Mouse (Mus musculus) heart, postnatal 0 days (tissue): ENCODE measurements around the gene Pcsk6. TPM values are rescaled to one million over a fixed set of nuclear protein-coding genes. Genes with fewer than 3 reads are reported as not detected.

Experiments used
- ATAC-seq: fragments of 200-750 bp; cut with Nextera tagmentation; 2 replicates; pipeline ENCODE4 v1.8.0; 2017; ENCODE audit warnings: low read depth, moderate number of reproducible peaks, moderate library complexity; ENCODE audit not compliant: insufficient read depth
- DNase-seq: peaks from one replicate; pipeline ENCODE4 v3.0.0-alpha.2; 2016; ENCODE audit warnings: low spot score
- H3K27ac ChIP-seq: fragments of 300-500 bp; sonication (generic); 2 replicates; pipeline ENCODE4 v1.5.1; 2014; ENCODE audit warnings: low read depth, mild to moderate bottlenecking
- H3K27me3 ChIP-seq: fragments of 300-500 bp; sonication (generic); 2 replicates; pipeline ENCODE4 v1.6.1; 2014; ENCODE audit warnings: low read length, mixed read lengths; ENCODE audit not compliant: control insufficient read depth, insufficient read depth
- H3K36me3 ChIP-seq: fragments of 300-500 bp; sonication (generic); replicated peaks from 2 replicates; pipeline ENCODE4 v1.6.1; 2014; ENCODE audit warnings: low read length, mixed read lengths; ENCODE audit not compliant: control insufficient read depth, insufficient read depth
- H3K4me1 ChIP-seq: fragments of 300-500 bp; sonication (generic); 2 replicates; pipeline ENCODE4 v1.6.1; 2014; ENCODE audit warnings: antibody characterized with exemption; ENCODE audit not compliant: control insufficient read depth, insufficient read depth
- H3K4me2 ChIP-seq: fragments of 300-500 bp; sonication (generic); 2 replicates; pipeline ENCODE4 v1.6.1; 2014; ENCODE audit warnings: low read depth, mild to moderate bottlenecking, low read length, moderate library complexity
- H3K4me3 ChIP-seq: fragments of 300-500 bp; sonication (generic); 2 replicates; pipeline ENCODE4 v1.5.1; 2014; ENCODE audit warnings: low read depth, low read length
- H3K9ac ChIP-seq: fragments of 300-500 bp; sonication (generic); replicated peaks from 2 replicates; pipeline ENCODE4 v1.6.1; 2014; ENCODE audit warnings: low read depth, low read length, mixed read lengths
- H3K9me3 ChIP-seq: fragments of 300-500 bp; sonication (generic); replicated peaks from 2 replicates; pipeline ENCODE4 v1.6.1; 2016; ENCODE audit warnings: low read length; ENCODE audit not compliant: control insufficient read depth
- CTCF ChIP-seq: IDR thresholded peaks from 2 replicates; pipeline ENCODE4 v1.5.1; 2016; ENCODE audit warnings: antibody characterized with exemption, control low read depth, low read depth
- EP300 ChIP-seq: IDR thresholded peaks from 2 replicates; pipeline ENCODE4 v1.6.1; 2016; ENCODE audit warnings: antibody characterized with exemption, low read depth
- WGBS: fragments of 180-500 bp; shearing (Covaris S2); extraction: QIAGEN DNeasy Blood & Tissue Kit; methylation state at CpG from one replicate; pipeline ENCODE4 v1.1.7; 2014; 5-methylcytosine and 5-hydroxymethylcytosine counted together
- polyA plus RNA-seq: library from polyadenylated mRNA; unstranded; fragments of >200 nt; fragmentation: Nextera tagmentation; extraction: Ambion mirVana; gene quantifications from 2 replicates; pipeline ENCODE4 v1.2.1, GENCODE M21; 2015
- total RNA-seq: library from RNA; depleted of rRNA; stranded (reverse); fragments of >200 nt; gene quantifications from 2 replicates; pipeline ENCODE4 v1.2.3, GENCODE M21; 2014; ENCODE audit warnings: low replicate concordance

Pcsk6 gene
- total and polyA plus RNA-seq, 2 experiments from 2014 or later, result 1.7 to 8.1 TPM

- TF ChIP-seq CTCF (no peak), EP300 (no peak)
- H3K9me3 ChIP-seq, result no peaks in the 10 kb centered on the region
- no peaks in the 10 kb centered on the region for H3K27me3 ChIP-seq
- no peak overlapping the region for H3K4me3 ChIP-seq
- H3K4me2 ChIP-seq, result no peak overlapping the region
- WGBS, result 64% methylated on average over 18 of the region's 18 CpGs
- H3K4me1 ChIP-seq, result no peaks in the 10 kb centered on the region
- no peak overlapping the region for H3K27ac ChIP-seq
- H3K36me3 ChIP-seq, result no peaks in the 10 kb centered on the region
- ATAC-seq (no peak), DNase-seq (no peak)
- H3K9ac ChIP-seq, result no peak overlapping the region
Measured at GRCm38 (mm10) chr7:66040026-66040814, 178.7 kb downstream of the Pcsk6 start.

GRCm38 (mm10) chr7:66043552-66044459 is 182.3 kb downstream of the Pcsk6 start, which contains the start of gene Gm45213:
TSS of gene Gm45213 (plus strand) at chr7:66043602.
- Histone ChIP-seq H3K36me3 (no peaks in the 10 kb centered on the region), H3K4me3 (no peak within 1 kb of the TSS), H3K27me3 (no peaks in the 10 kb centered on the region), H3K27ac (no peak within 1 kb of the TSS), H3K9me3 (no peaks in the 10 kb centered on the region), H3K4me2 (no peak within 1 kb of the TSS), H3K4me1 (no peaks in the 10 kb centered on the region), H3K9ac (no peak within 1 kb of the TSS)
- TF ChIP-seq CTCF (no peak), EP300 (no peak)
- no peak for DNase-seq
- 75% methylated on average over 10 of the region's 10 CpGs for WGBS
- no peak for ATAC-seq

GRCm38 (mm10) chr7:66044617-66045016 is 183.1 kb downstream of the Pcsk6 start:
- Histone ChIP-seq H3K27ac (no peak overlapping the region), H3K27me3 (no peaks in the 10 kb centered on the region), H3K4me1 (no peaks in the 10 kb centered on the region), H3K4me2 (no peak overlapping the region), H3K4me3 (no peak overlapping the region), H3K9ac (no peak overlapping the region), H3K36me3 (no peaks in the 10 kb centered on the region), H3K9me3 (no peaks in the 10 kb centered on the region)
- no peak for TF ChIP-seq CTCF
- no peak for TF ChIP-seq EP300
- 61% methylated on average over 9 of the region's 9 CpGs for WGBS
- ATAC-seq, result no peak
- no peak for DNase-seq

GRCm38 (mm10) chr7:66046921-66047918 is 185.7 kb downstream of the Pcsk6 start:
- ATAC-seq (no peak), DNase-seq (no peak)
- Histone ChIP-seq H3K4me3 (no peak overlapping the region), H3K4me2 (no peak overlapping the region), H3K36me3 (no peaks in the 10 kb centered on the region), H3K9me3 (no peaks in the 10 kb centered on the region), H3K9ac (no peak overlapping the region), H3K27me3 (no peaks in the 10 kb centered on the region), H3K4me1 (no peaks in the 10 kb centered on the region), H3K27ac (no peak overlapping the region)
- TF ChIP-seq EP300, result no peak
- TF ChIP-seq CTCF, result no peak
- 61% methylated on average over 17 of the region's 17 CpGs for WGBS

- Histone ChIP-seq H3K4me3 (no peak overlapping the region), H3K36me3 (no peaks in the 10 kb centered on the region), H3K4me1 (no peaks in the 10 kb centered on the region), H3K27me3 (no peaks in the 10 kb centered on the region), H3K9me3 (no peaks in the 10 kb centered on the region), H3K9ac (no peak overlapping the region), H3K27ac (no peak overlapping the region), H3K4me2 (no peak overlapping the region)
- WGBS, result 72% methylated on average over 4 of the region's 4 CpGs
- DNase-seq, result no peak
- TF ChIP-seq CTCF, result no peak
- ATAC-seq, result no peak
Measured at GRCm38 (mm10) chr7:66047975-66048374, 186.4 kb downstream of the Pcsk6 start.
